Mouse (Mus musculus) right cerebral cortex, adult 18-20 months (tissue): ENCODE measurements around the gene Btbd35f26.
"Not testable (repeated sequence)": the region's sequence is repeated elsewhere in the genome, so short reads cannot be mapped to it uniquely, and the experiment has no call there.

ENCODE experiments used
- DNase-seq: peaks from one replicate; pipeline ENCODE4 v3.0.0; 2022; ENCODE audit warnings: mixed read lengths

Btbd35f26 gene

GRCm38 (mm10) chrX:31336154-31336553, at the start of gene Btbd35f26:
Gene Btbd35f26, plus strand, starts transcription at chrX:31336454.
- not testable (repeated sequence) for DNase-seq

- not testable (repeated sequence) for DNase-seq
Observed at GRCm38 (mm10) chrX:31341924-31342323, 5.7 kb downstream of the Btbd35f26 start.

GRCm38 (mm10) chrX:31383818-31384217, 47.6 kb downstream of the Btbd35f26 start, which contains the start of gene Btbd35f19:
Gene Btbd35f19, minus strand, starts transcription at chrX:31383918.
- not testable (repeated sequence) for DNase-seq
